Mouse (Mus musculus): ENCODE results near the gene Gal3st4. TPM values are rescaled to one million over a fixed set of nuclear protein-coding genes. Genes with fewer than 3 reads are reported as not detected.
A peak's percentile ranks its signal among the peaks of the same experiment; 100 is the strongest.

The Gal3st4 gene
- 4.3 and 5.0 TPM in 2 replicates for polyA plus RNA-seq (2016; fragmentation: Nextera tagmentation; extraction: Ambion mirVana)

DNA sequence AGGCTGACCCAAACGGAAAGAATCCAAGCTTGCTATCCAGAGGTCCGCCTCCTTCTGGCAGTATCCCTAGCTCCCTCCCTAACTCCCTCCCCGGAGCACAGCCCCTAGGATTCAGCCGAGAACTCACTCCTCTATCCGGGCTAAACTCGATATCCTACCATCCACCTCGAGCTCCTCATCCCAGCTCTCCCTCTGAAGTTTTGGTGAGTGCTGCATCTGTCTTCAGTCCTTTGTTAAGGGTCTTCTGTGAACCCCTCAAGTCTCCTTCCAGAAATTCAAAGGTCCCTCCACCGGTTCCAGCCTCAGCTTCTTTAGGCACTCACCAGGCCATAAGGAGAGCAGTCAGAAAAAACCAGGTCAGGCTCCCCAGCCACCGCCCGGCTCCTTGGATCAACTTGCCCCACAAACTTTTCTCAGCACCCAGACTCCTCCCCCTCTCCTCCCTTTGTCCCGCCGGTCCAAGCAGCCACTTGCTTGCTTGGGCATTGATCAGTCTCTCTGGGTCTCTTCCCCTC is at the start of gene Gal3st4:
TSS of gene Gal3st4 (minus strand) at position 432 of the 515 bp plus-strand sequence.
- Histone ChIP-seq H3K4me2 (replicated peaks) (peak within 1 kb of the TSS; percentile 47), H3K9me3 (no peaks in the 10 kb centered on the region), H3K36me3 (peaks cover 24% of the 10 kb centered on the region), H3K4me1 (peaks cover 45% of the 10 kb centered on the region), H3K27me3 (replicated peaks) (no peaks in the 10 kb centered on the region), H3K4me3 (peak within 1 kb of the TSS; percentile 14; the same call in 1 of the 2 replicates), H3K27ac (no peak within 1 kb of the TSS), H3K9ac (peak within 1 kb of the TSS; percentile 42)
- no peak for ATAC-seq (ENCODE audit: low FRiP score, low read depth)
- WGBS = 2% methylated on average over 12 of the region's 12 CpGs

DNA sequence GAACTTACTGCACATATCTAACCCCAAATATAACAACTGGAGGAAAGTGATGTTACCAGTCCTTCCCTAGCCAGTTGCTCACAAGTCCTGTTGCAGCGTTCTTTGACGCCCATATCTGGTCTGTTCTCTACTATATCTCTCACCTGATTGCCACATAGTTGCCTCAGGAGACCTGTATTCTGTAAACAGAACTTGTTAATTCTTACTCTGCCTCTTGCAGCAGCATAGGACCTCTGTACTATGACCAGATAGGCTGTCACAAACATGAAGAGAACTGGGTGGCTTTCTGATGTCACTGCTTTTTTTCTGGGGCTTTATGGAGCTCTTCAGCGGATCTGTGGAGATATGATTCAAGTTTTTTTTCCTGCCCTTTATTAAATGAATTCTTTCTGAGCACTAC is 40.2 kb upstream of the Gal3st4 start:
- Histone ChIP-seq H3K9me3 (no peaks in the 10 kb centered on the region), H3K9ac (no peak overlapping the region), H3K4me3 (no peak overlapping the region), H3K4me1 (no peaks in the 10 kb centered on the region), H3K36me3 (no peaks in the 10 kb centered on the region), H3K27ac (no peak overlapping the region), H3K4me2 (replicated peaks) (no peak overlapping the region), H3K27me3 (replicated peaks) (no peaks in the 10 kb centered on the region)
- no peak for ATAC-seq (ENCODE audit: low FRiP score, low read depth)
- 93% methylated on average over 3 of the region's 3 CpGs for WGBS

DNA sequence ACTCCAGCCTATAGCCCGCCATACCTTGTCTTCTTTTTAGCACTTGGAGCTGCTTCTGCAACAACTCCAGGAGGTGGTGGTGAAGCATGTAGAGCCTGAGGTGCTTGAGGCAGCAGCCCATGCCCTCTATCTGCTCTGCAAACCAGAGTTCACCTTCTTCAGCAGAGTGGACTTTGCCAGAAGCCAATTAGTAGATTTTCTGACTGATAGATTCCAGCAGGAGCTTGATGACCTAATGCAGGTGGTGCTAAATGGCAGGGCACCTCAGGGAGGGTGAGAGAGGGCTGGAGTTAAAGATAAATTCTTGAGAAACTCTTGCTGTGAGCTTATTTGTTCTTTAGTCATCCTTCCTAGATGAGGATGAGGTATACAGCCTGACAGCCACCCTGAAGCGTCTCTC is 27.0 kb upstream of the Gal3st4 start:
- no peak overlapping the region for H3K4me3 ChIP-seq
- H3K4me1 ChIP-seq = no peaks in the 10 kb centered on the region
- H3K27ac ChIP-seq = no peak overlapping the region
- H3K9me3 ChIP-seq = no peaks in the 10 kb centered on the region
- H3K9ac ChIP-seq = no peak overlapping the region
- ATAC-seq (ENCODE audit: low FRiP score, low read depth) = no peak
- no peaks in the 10 kb centered on the region for H3K27me3 ChIP-seq (replicated peaks)
- H3K4me2 ChIP-seq (replicated peaks) = no peak overlapping the region
- H3K36me3 ChIP-seq = no peaks in the 10 kb centered on the region
- WGBS = 72% methylated on average over 2 of the region's 2 CpGs

DNA sequence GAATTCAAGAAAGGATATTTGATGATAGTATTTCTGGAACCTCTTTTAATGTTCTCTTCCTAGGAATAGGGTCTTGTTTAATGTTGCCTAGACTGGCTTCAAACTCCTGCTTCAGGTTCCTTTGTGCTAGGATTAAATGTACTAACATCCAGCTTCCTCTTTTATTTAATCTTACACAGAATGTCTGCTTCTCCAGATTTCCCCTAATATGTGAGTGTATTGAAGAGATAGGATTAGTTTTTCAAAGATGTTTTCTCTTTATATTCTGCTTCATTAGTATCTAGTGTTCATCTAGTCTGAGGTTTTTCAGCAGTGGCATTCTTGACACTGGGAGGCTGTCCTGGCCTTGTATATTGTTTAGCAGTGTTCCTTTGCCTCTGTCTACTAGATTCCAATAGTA is 21.5 kb upstream of the Gal3st4 start:
- Histone ChIP-seq H3K27me3 (replicated peaks) (no peaks in the 10 kb centered on the region), H3K9ac (no peak overlapping the region), H3K4me3 (no peak overlapping the region), H3K4me2 (replicated peaks) (no peak overlapping the region), H3K27ac (no peak overlapping the region), H3K4me1 (no peaks in the 10 kb centered on the region), H3K9me3 (no peaks in the 10 kb centered on the region), H3K36me3 (no peaks in the 10 kb centered on the region)
- no peak for ATAC-seq (ENCODE audit: low FRiP score, low read depth)

DNA sequence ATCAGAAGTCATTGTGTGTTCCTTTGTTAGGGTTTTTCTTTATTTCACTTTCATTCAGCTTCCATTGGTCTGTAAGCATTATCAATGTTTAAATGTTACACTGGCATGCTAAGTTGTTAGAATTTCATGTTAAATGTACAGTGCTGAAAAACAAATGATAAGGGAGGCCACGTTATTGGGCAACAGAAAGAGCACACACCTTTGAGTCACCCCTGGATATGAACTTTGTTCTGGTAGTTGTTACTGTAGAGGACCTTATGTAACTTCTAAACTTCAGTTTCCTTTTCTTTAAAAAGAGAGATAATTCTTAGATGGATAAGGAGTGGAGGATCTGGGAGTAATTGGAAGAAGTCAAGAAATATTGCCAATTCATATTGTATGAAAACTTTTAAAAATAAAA is 19.0 kb upstream of the Gal3st4 start:
- Histone ChIP-seq H3K9me3 (no peaks in the 10 kb centered on the region), H3K9ac (no peak overlapping the region), H3K4me3 (no peak overlapping the region), H3K4me2 (replicated peaks) (no peak overlapping the region), H3K4me1 (no peaks in the 10 kb centered on the region), H3K27me3 (replicated peaks) (no peaks in the 10 kb centered on the region), H3K27ac (no peak overlapping the region), H3K36me3 (no peaks in the 10 kb centered on the region)
- 86% methylated on average over 1 of the region's 1 CpGs for WGBS
- no peak for ATAC-seq (ENCODE audit: low FRiP score, low read depth)

DNA sequence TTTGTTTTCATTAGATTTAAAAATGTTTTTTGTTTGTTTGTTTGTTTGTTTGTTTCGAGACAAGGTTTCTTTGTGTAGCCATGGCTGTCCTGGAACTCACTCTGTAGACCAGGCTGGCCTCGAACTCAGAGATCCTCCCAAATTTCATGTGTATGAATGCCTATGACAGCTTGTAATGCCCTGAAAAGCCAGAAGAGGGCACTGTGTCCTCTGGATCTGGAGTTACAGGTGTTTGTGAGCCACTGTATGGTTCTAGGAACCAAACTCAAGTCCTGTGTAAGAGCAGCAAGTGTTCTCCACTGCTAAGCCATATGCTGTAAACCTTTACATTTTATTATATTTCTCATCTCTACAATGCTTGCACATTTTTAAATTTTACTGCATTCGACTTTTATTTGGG is 15.2 kb upstream of the Gal3st4 start:
- H3K4me3 ChIP-seq = no peak overlapping the region

DNA sequence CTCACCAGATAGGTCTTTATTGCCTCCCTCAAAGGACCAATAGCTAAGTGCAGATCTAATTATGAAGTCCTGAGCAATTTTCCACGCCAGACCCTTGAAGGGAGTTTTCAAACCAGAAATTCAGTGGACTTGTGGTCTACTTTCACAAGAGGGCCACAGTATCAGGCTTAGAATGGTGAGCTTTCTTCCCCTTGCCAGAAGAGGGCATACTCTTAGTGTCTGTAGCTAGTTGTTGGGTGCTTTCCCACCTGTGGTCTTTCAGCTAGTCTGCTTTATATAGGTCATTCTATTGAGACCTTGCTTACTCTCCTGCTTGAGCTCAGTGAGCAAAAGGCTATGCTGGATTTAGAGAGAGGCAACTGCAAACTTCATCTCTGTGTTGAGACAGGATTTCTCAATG is 10.9 kb upstream of the Gal3st4 start:
- Histone ChIP-seq H3K4me3 (no peak overlapping the region), H3K27me3 (replicated peaks) (no peaks in the 10 kb centered on the region), H3K4me1 (peaks cover 7% of the 10 kb centered on the region), H3K36me3 (no peaks in the 10 kb centered on the region), H3K4me2 (replicated peaks) (no peak overlapping the region), H3K9ac (no peak overlapping the region), H3K27ac (no peak overlapping the region), H3K9me3 (peaks cover 3% of the 10 kb centered on the region; the same call in 1 of the 2 replicates)
- WGBS = 63% methylated on average over 1 of the region's 1 CpGs
- no peak for ATAC-seq (ENCODE audit: low FRiP score, low read depth)

More for the DNA sequence above, 15.2 kb upstream of the Gal3st4 start:
- no peak for ATAC-seq (ENCODE audit: low FRiP score, low read depth)
- Histone ChIP-seq H3K27me3 (replicated peaks) (no peaks in the 10 kb centered on the region), H3K4me2 (replicated peaks) (no peak overlapping the region), H3K4me1 (no peaks in the 10 kb centered on the region), H3K27ac (no peak overlapping the region), H3K9ac (no peak overlapping the region), H3K9me3 (no peaks in the 10 kb centered on the region), H3K36me3 (no peaks in the 10 kb centered on the region)
- 78% methylated on average over 3 of the region's 3 CpGs for WGBS

DNA sequence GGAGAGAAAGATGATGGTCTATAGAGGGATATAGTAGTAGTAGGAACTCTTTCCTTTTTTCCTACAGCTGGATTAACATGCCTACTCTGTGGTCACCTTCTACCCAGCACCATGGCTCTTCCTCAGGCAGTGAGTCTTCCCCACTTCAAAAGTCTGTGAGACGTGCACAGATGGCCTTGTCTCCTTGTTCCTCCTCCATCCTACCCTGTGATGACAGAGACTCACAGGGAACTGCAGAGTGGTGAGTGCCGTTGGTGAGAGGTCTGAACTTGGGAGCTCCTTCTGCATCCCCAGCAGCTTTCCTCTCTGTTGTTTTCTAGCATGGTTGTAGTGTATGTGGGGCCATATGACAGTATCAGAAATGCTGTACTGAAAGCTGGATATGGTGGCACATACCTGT is 9.2 kb upstream of the Gal3st4 start:
- H3K4me2 ChIP-seq (replicated peaks) = no peak overlapping the region
- WGBS = 86% methylated on average over 2 of the region's 2 CpGs
- no peak overlapping the region for H3K27ac ChIP-seq
- no peak overlapping the region for H3K4me3 ChIP-seq
- H3K27me3 ChIP-seq (replicated peaks) = no peaks in the 10 kb centered on the region
- peaks cover 17% of the 10 kb centered on the region for H3K36me3 ChIP-seq
- H3K9me3 ChIP-seq = peaks cover 3% of the 10 kb centered on the region; the same call in 1 of the 2 replicates
- H3K9ac ChIP-seq = no peak overlapping the region
- peaks cover 24% of the 10 kb centered on the region for H3K4me1 ChIP-seq
- no peak for ATAC-seq (ENCODE audit: low FRiP score, low read depth)

DNA sequence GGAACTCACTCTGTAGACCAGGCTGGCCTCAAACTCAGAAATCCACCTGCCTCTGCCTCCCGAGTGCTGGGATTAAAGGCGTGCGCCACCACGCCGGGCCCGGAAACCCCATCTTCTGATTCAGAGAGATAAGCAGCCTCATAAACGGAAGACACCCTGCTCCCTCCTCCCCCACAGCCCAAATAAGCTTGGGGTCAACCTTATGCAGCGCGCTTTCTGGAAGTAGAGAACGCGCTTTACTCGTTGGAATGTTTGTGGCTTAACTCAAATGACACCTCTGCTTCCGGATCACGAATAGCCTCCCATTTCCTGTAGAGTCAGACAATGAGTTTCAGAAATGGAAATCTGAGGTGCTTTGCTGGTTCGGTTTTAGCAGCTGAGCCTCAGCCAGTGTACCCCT is 8.2 kb upstream of the Gal3st4 start:
- Histone ChIP-seq H3K27me3 (replicated peaks) (no peaks in the 10 kb centered on the region), H3K4me2 (replicated peaks) (no peak overlapping the region), H3K4me1 (peaks cover 34% of the 10 kb centered on the region), H3K27ac (no peak overlapping the region), H3K9ac (no peak overlapping the region), H3K36me3 (peaks cover 25% of the 10 kb centered on the region), H3K4me3 (no peak overlapping the region), H3K9me3 (peaks cover 3% of the 10 kb centered on the region; the same call in 1 of the 2 replicates)
- ATAC-seq (ENCODE audit: low FRiP score, low read depth) = no peak
- 91% methylated on average over 15 of the region's 15 CpGs for WGBS

DNA sequence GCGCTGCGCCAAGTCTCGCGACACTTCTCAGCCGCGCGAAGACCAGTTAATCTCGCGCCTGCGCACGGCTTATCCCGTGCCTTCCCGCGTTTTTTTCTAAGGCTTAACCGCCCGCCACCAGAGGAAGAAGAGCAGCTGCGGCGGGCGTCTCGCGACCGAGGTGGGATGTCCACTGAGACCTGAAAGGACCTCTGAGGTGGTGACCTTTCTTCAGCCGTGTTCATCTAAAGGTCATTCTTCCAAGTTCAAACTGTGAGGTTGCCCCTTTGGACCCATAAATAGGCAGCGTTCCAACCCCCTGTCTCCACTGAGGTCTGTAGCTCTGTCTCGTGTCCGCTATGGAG is 7.8 kb upstream of the Gal3st4 start:
- no peak for ATAC-seq (ENCODE audit: low FRiP score, low read depth)
- peak overlapping the region; percentile 26 for H3K4me2 ChIP-seq (replicated peaks)
- peaks cover 3% of the 10 kb centered on the region; the same call in 1 of the 2 replicates for H3K9me3 ChIP-seq
- H3K27ac ChIP-seq = no peak overlapping the region
- 0 out of 2 replicates have a peak overlapping the region, but pooled peaks have one; percentile 77 for H3K4me3 ChIP-seq
- peaks cover 38% of the 10 kb centered on the region for H3K4me1 ChIP-seq
- no peak overlapping the region for H3K9ac ChIP-seq
- peaks cover 25% of the 10 kb centered on the region for H3K36me3 ChIP-seq
- no peaks in the 10 kb centered on the region for H3K27me3 ChIP-seq (replicated peaks)
- WGBS = 23% methylated on average over 26 of the region's 26 CpGs

DNA sequence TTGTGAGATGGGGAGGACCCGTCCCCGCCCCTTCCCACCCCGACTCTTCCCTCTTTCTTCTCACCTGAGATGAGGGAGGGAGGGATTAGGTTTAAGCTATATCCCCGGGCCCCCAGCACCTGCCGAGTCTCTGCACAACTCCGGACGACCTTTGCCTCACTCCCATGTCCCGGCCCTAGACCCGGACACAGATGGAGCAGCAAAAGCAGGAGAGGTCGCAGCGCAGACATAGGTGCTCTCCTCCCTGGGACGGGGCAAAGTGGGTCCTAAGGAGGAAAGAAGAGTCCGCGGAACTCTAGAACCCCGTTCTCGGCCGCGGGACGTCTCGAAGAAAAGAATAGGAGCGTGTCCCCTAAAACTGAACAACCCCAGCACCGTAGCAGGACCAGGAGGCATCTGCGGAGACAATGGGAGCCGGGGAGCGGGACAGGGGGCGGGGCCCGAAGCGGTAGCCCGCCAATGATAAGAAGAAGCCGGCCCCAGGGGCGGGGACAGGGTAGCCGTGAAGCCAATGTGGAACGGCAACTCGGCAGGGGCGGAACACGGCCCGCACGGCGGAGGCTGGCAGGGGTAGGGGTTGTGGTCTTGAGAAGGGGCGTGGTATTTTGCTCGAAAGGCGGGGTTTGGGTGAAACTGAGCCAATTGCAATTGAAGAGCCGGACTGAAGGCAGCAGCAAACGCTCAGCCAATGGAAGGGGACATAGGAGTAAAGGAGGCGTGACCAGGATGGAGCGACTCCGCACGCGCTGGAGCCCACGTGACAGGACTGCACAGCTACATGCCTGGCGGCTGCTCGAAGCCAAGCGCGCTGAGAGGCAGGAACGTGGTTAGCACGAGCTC is 7.2 kb upstream of the Gal3st4 start, which contains the start of the genes Gm43720, Gpc2 and Stag3:
TSS of gene Gm43720 (minus strand) at position 374 of the 840 bp plus-strand sequence.
TSS of gene Gpc2 (minus strand) at position 421 of the 840 bp plus-strand sequence.
TSS of gene Stag3 (plus strand) at position 656 of the 840 bp plus-strand sequence.
- peak within 1 kb of the TSS; percentile 33; the same call in 1 of the 2 replicates for H3K27ac ChIP-seq
- under 1% methylated on average over 56 of the region's 56 CpGs for WGBS
- no peaks in the 10 kb centered on the region for H3K27me3 ChIP-seq (replicated peaks)
- peaks cover 3% of the 10 kb centered on the region; the same call in 1 of the 2 replicates for H3K9me3 ChIP-seq
- H3K36me3 ChIP-seq = peaks cover 29% of the 10 kb centered on the region
- H3K4me1 ChIP-seq = peaks cover 44% of the 10 kb centered on the region
- H3K4me3 ChIP-seq = peak within 1 kb of the TSS; percentile 77
- peak; percentile 97 for ATAC-seq (ENCODE audit: low FRiP score, low read depth)
- peak within 1 kb of the TSS; percentile 89 for H3K4me2 ChIP-seq (replicated peaks)
- peak within 1 kb of the TSS; percentile 93 for H3K9ac ChIP-seq

DNA sequence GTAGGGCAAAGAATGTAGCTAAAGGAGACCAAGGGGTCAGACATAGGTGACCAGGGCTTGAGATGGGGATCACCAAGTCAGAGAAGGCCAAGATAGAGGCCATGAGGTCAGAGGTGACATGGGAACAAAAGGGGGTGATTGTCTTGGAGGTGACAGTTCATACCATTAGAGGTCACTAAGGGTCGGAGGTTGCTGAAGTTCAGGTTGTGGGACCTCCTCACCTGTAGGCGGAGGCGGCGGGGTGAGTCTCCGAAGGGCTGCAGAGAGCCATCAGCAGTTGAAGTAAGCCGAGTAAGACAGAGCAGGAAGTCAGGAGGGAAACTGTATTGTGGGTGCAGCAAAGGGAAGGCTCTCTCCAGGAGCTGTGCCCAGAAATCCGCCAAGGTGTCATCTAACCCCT is 5.4 kb upstream of the Gal3st4 start:
- no peak overlapping the region for H3K27ac ChIP-seq
- no peak for ATAC-seq (ENCODE audit: low FRiP score, low read depth)
- H3K9me3 ChIP-seq = peaks cover 3% of the 10 kb centered on the region; the same call in 1 of the 2 replicates
- H3K4me1 ChIP-seq = peaks cover 55% of the 10 kb centered on the region
- H3K36me3 ChIP-seq = peaks cover 35% of the 10 kb centered on the region
- WGBS = 88% methylated on average over 7 of the region's 7 CpGs
- H3K9ac ChIP-seq = peak overlapping the region; percentile 93
- peak overlapping the region; percentile 77 for H3K4me3 ChIP-seq
- no peaks in the 10 kb centered on the region for H3K27me3 ChIP-seq (replicated peaks)
- peak overlapping the region; percentile 89 for H3K4me2 ChIP-seq (replicated peaks)

Data from neural tube, embryonic 12.5 days (tissue).